Mouse (Mus musculus) liver, embryonic 13.5 days (tissue): ENCODE results near the gene Mtfr2. TPM values are rescaled to one million over a fixed set of nuclear protein-coding genes. Genes with fewer than 3 reads are reported as not detected.

Experiments used
- polyA plus RNA-seq: library from polyadenylated mRNA; unstranded; fragments of >200 nt; fragmentation: Nextera tagmentation; extraction: Ambion mirVana; gene quantifications from 2 replicates; pipeline ENCODE4 v1.2.1, GENCODE M21; 2015

Gene Mtfr2
- polyA plus RNA-seq, 1 experiment from 2014 or later: 3.5 TPM

Other genes with a start within 250 kb of the Mtfr2 start
- gene Map7, start 199.3 kb upstream of the Mtfr2 start, polyA plus RNA-seq: 4.3 TPM in 2 replicates
- gene Bclaf1, start 35.3 kb upstream of the Mtfr2 start, polyA plus RNA-seq: 57.1 and 68.8 TPM in 2 replicates